47 mouse cellular contexts compared by ENCODE assay signal in the genomic region with DNA sequence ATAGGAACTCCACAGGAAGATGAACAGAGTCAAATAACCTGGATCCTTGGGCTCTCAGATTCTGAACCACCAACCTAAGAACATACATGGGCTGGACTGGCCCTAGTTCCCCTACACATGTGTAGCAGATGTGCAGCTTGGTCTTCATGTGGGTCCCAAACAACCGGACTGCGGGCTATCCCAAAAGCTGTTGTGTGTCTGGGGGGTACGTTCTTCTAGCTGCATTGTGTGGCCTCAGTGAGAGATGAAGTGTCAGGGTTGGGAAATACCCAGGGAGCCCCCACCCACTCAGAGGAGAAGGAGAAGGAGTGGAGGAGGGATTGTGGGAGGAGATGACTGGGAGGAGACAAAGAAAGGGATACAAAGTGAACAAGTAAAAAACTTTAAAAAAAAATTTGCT. TPM values are rescaled to one million over a fixed set of nuclear protein-coding genes. Genes with fewer than 3 reads are reported as not detected.
"Had no signal": no experiment of that assay in that cellular context is flagged by ENCODE, and none has a peak within 500 bp of the region (broad histone marks: within the 10 kb centered on the region; RNA-seq: fewer than 3 reads in every experiment).

No protein-coding gene starts in this region.

- H3K36me3 ChIP-seq: limb, embryonic 10.5 days; limb, embryonic 12.5 days; limb, embryonic 13.5 days; limb, embryonic 15.5 days; liver, embryonic 12.5 days; liver, embryonic 13.5 days; liver, embryonic 15.5 days; lung, embryonic 15.5 days; midbrain, embryonic 10.5 days; midbrain, embryonic 12.5 days; midbrain, embryonic 13.5 days; midbrain, embryonic 15.5 days; neural tube, embryonic 12.5 days had no signal

- H3K27ac ChIP-seq: limb, embryonic 10.5 days; limb, embryonic 12.5 days; limb, embryonic 13.5 days; limb, embryonic 15.5 days; liver, embryonic 12.5 days; liver, embryonic 13.5 days; liver, embryonic 14.5 days; liver, embryonic 15.5 days; lung, embryonic 15.5 days; macrophage; midbrain, embryonic 10.5 days; midbrain, embryonic 12.5 days; midbrain, embryonic 13.5 days; midbrain, embryonic 15.5 days; neural tube, embryonic 12.5 days had no signal

- H3K4me1 ChIP-seq: limb, embryonic 10.5 days; limb, embryonic 12.5 days; limb, embryonic 13.5 days; limb, embryonic 15.5 days; liver, embryonic 12.5 days; liver, embryonic 13.5 days; liver, embryonic 15.5 days; lung, embryonic 15.5 days; megakaryocyte, embryonic 14.5 days; midbrain, embryonic 10.5 days; midbrain, embryonic 12.5 days; midbrain, embryonic 13.5 days; midbrain, embryonic 15.5 days; neural tube, embryonic 12.5 days had no signal

- DNase-seq: left cerebral cortex, postnatal 4 days; liver; liver, embryonic 13.5 days; liver, postnatal 0 days; lung, adult 18-20 months; lung, adult 2 months; lung, embryonic 14.5 days; lung, postnatal 10 days; lung, postnatal 14 days; lung, postnatal 36 days; lung, postnatal 4 days; midbrain, embryonic 14.5 days had no signal

- H3K27me3 ChIP-seq: limb, embryonic 12.5 days; limb, embryonic 13.5 days; limb, embryonic 15.5 days; liver, embryonic 12.5 days; liver, embryonic 13.5 days; liver, embryonic 15.5 days; lung, embryonic 15.5 days; megakaryocyte, embryonic 14.5 days; midbrain, embryonic 12.5 days; midbrain, embryonic 13.5 days; midbrain, embryonic 15.5 days; neural tube, embryonic 12.5 days had no signal

- H3K9me3 ChIP-seq: limb, embryonic 10.5 days; limb, embryonic 12.5 days; limb, embryonic 13.5 days; limb, embryonic 15.5 days; liver, embryonic 12.5 days; liver, embryonic 13.5 days; liver, embryonic 15.5 days; lung, embryonic 15.5 days; midbrain, embryonic 10.5 days; midbrain, embryonic 12.5 days; midbrain, embryonic 13.5 days; midbrain, embryonic 15.5 days; neural tube, embryonic 12.5 days had no signal

- H3K4me3 ChIP-seq: limb, embryonic 10.5 days; limb, embryonic 12.5 days; limb, embryonic 13.5 days; limb, embryonic 15.5 days; liver, embryonic 12.5 days; liver, embryonic 13.5 days; liver, embryonic 15.5 days; lung, embryonic 15.5 days; megakaryocyte, embryonic 14.5 days; midbrain, embryonic 10.5 days; midbrain, embryonic 12.5 days; midbrain, embryonic 13.5 days; midbrain, embryonic 15.5 days; myocyte; neural tube, embryonic 12.5 days had no signal

RNA-seq across cellular contexts. Expression of a gene that starts 36.0 kb away (rescaled TPM):
- total RNA-seq: left cerebral cortex, postnatal 10 days; left cerebral cortex, postnatal 14 days; left cerebral cortex, postnatal 25 days; left cerebral cortex, postnatal 36 days; left cerebral cortex, postnatal 4 days; liver, adult 2 months; megakaryocyte progenitor cell, adult 5-6 weeks; megakaryocyte, adult 5-6 weeks; megakaryocyte-erythroid progenitor cell, adult 5-6 weeks; midbrain, postnatal 0 days; monocyte, adult 5-6 weeks had no signal
- polyA plus RNA-seq: limb, embryonic 10.5 days; limb, embryonic 11.5 days; limb, embryonic 12.5 days; limb, embryonic 13.5 days; limb, embryonic 14.5 days; liver, adult 2 months; liver, embryonic 11.5 days; liver, embryonic 12.5 days; liver, embryonic 13.5 days; liver, embryonic 14.5 days; liver, embryonic 15.5 days; liver, embryonic 16.5 days; liver, postnatal 0 days; lung, adult 2 months; lung, embryonic 14.5 days; lung, embryonic 15.5 days; lung, embryonic 16.5 days; lung, postnatal 0 days; macrophage; midbrain, embryonic 10.5 days; midbrain, embryonic 11.5 days; midbrain, embryonic 12.5 days; midbrain, embryonic 13.5 days; midbrain, embryonic 14.5 days; midbrain, embryonic 15.5 days; midbrain, embryonic 16.5 days; midbrain, postnatal 0 days; myocyte; neural tube, embryonic 11.5 days; neural tube, embryonic 12.5 days had no signal
